Mouse (Mus musculus) heart, postnatal 4 days (tissue): ENCODE results near the gene Zfp366. TPM values are rescaled to one million over a fixed set of nuclear protein-coding genes. Genes with fewer than 3 reads are reported as not detected.
A peak's percentile ranks its signal among the peaks of the same experiment; 100 is the strongest.
"Not testable (repeated sequence)": the region's sequence is repeated elsewhere in the genome, so short reads cannot be mapped to it uniquely, and the experiment has no call there.

Experiments used
- DNase-seq: peaks from one replicate; pipeline ENCODE4 v3.0.0; 2021
- total RNA-seq, 2 experiments: library from RNA; stranded (reverse); gene quantifications; 2 replicates each; pipeline ENCODE4 v1.2.3; 2021

Gene Zfp366
- total RNA-seq, result 10 to 100 TPM in 1 of 2 experiments, 1 to 10 TPM in 1; 7.2 to 10.1 TPM

- DNase-seq, result no peak
These were observed at the start of gene Zfp366 for GRCm38 (mm10) chr13:99184155-99184886. Gene Zfp366 (plus strand): TSS chr13:99184823.

GRCm38 (mm10) chr13:99138351-99139255, 46.0 kb upstream of the Zfp366 start:
- peak; percentile 16 for DNase-seq

GRCm38 (mm10) chr13:99146355-99146871, 38.2 kb upstream of the Zfp366 start:
- DNase-seq, result no peak

DNA sequence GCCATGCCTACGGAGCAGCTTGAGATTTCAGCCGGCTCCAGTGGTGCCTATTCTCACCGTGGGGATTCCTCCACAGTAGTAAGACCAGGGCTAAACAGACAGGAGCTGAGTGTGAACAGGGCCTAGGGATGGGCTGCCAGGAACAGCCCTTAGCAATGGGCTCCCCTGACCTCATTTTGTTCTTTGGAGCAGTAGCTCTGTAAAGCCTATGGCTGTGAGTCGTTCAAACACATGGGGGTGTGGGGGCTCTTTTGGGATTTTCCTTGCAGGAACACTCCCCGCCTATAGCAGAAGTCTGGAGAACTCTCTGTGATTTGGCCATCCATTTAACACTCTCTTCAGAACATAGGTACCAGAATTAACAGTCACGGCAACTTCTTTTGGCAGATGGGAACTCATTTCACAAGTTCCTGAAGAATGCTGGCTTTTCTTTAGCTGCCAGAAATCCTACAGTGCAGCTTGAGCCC, 36.9 kb upstream of the Zfp366 start:
- DNase-seq, result no peak

DNA sequence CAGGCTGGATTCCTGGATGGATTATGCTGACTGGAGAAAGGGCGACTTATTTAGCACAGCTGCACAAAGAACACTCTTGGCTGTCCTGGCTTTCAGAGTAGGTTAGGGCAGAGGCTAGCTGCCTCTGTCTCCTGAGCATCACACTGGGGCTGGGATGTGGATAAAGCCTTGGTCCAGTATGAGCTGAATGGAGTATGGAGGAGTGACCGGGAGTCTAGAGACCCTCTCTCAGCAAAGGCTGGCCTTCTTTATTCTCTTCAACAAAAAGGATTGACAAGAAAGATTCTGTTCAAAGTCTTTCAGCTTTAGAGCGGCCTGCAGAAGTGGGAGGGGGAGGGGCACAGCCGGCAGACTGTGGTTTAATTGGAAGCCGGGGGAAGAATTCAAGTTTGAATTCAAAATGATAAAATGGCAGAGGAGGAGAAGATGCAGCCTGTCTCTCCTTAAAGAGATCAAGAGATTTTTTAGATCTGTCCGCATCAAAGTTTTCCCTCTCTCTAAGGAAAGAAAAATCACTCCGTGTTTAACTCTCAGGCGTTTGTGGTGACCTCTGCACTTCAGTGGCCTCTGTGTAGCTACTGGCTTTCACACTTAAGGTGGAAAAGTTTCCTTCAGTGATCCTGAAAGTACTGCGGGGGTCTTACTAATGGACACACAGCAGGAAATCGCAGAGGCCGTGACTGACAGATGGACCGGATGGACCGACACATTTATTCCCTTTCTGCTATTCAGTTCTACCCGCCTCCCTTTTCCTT, 34.9 kb upstream of the Zfp366 start:
- no peak for DNase-seq

- no peak for DNase-seq
These were observed 34.0 kb upstream of the Zfp366 start for GRCm38 (mm10) chr13:99150626-99151025.

DNA sequence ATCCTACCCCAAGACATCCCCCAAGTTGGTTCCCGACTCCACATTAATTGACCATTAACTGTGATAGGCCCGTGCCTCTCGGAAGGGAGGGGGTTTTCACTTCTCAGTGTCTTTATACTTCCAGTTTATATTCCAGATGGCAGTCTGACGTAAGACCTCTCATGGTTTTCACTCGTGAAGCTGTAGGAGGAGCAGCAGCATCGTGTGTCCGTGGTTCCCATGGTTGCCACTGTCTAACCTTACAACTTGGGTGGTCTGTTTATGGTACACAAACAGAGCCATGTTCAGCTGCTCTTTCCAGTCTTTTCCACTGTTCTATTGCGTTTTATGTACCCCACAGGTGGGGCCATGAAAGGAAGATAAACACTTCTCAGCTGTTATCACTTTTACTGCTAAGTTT, 33.5 kb upstream of the Zfp366 start:
- no peak for DNase-seq

- peak; percentile 36 for DNase-seq
These were observed 32.2 kb upstream of the Zfp366 start for GRCm38 (mm10) chr13:99152305-99152930.

GRCm38 (mm10) chr13:99157709-99158108, 26.9 kb upstream of the Zfp366 start:
- no peak for DNase-seq

GRCm38 (mm10) chr13:99158773-99159172, 25.9 kb upstream of the Zfp366 start:
- no peak for DNase-seq

GRCm38 (mm10) chr13:99163071-99163470, 21.6 kb upstream of the Zfp366 start:
- DNase-seq, result no peak

DNA sequence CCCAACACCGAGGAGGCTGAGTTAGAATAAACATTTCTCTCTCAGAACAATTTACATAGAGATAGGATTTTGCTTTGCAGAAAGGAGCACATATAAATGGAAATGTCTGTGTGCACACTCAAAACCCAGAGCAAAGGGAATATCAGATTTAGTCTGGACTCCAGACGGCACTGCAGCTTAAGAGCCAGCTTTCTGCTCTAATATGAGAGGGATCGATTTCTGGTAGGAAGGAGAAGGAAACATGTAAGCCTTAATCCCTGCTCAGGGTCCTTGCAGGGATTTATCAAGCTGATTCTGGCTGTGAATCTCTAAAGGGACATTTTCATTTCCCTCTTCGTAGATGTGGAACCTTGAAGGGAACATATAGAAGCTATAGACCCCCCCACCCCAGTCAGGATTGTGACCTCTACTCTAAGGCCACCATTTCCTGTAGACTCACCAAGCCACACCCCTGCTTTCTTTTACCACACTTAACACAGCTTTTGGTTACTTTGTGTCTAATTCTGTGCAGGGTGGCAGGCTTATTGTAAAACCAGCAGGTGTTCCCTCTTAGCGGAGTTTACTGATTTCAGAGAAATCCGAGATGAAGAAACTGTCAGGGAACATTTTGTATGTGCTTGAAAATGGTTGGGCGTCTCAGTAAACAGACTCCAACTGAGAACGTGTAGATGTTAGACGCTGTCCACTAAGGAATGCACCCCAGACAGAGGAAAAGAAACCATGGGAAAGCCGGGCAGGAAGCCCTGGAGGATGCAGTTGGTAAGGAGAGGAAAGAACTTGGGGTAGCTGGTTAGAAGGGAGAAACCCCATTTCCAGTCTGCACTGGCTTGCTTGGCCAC, 20.9 kb upstream of the Zfp366 start:
- DNase-seq, result no peak

- DNase-seq, result no peak
These were observed 20.3 kb upstream of the Zfp366 start for GRCm38 (mm10) chr13:99164360-99164759.

DNA sequence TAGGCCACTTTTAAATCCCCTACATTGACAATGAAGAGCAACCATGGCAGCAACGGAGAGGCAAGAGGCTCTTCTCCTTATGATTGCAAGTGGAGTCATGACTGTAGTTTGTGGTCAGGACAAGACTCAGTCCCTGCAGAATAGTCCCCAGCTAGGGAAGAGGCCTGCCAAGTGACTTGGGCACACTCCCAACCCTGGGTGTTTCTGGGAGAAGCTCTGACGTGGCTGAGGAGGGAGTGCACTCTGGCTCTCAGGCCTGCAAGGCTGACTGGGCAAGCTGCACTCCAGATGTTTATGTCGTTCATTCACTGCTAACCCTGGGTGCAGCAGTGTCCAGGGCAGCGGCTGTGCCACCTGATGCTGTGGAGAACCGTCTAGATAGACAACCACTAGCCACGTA, 15.2 kb upstream of the Zfp366 start:
- DNase-seq, result peak; percentile 88

- no peak for DNase-seq
These were observed 14.3 kb upstream of the Zfp366 start for GRCm38 (mm10) chr13:99170337-99170736.

GRCm38 (mm10) chr13:99173849-99174248, 10.8 kb upstream of the Zfp366 start:
- no peak for DNase-seq

DNA sequence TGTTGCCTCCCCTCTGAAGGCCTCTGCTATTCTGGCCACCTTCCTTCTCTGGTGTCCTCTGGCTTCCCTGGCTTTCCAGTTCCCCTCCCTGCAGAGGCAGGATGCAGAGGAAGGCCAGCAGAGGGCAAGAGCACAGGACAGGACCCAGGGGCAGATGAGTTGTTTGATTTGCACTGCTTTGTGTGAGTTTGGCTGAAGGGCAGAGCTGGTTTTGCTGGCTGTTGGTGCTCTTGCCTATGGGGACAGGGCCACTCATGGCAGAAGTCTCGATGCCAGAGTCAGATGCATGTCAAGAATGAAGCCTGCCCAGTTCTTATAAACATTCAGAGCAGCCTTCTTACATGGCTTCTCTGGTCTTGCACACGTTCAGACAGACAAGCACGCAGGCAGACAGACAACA, 1.8 kb upstream of the Zfp366 start:
- not testable (repeated sequence) for DNase-seq

DNA sequence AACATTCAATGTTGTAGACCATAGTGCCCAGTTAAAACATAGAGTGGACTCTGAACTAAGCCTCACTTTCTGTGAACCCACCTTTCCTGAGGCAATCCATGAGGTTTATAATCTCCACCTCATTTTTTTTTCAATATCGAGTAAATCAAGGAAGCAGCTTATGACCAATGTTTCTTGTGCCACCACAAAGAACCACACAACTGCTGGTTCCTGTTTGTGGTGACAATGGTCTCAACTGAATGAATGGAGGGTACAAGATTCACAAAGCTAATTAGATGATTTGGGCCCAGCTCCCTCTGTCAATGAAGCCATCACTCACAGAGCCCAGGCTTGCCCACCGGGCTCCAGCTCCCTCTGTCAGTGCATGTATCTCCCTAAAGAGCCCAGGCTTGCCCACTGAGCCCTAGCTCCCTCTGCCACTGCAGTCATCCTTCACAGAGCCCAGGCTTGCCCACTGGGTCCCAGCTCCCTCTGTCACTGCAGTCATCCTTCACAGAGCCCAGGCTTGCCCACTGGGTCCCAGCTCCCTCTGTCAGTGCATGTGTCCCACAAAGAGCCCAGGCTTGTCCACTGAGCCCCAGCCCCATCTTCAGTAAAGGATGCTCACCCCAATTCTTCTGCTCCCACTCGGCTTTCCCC, 1.2 kb upstream of the Zfp366 start:
- DNase-seq, result no peak

GRCm38 (mm10) chr13:99185573-99185972, 950 bp downstream of the Zfp366 start:
- DNase-seq, result peak; percentile 58

GRCm38 (mm10) chr13:99186138-99186853, 1.7 kb downstream of the Zfp366 start:
- DNase-seq, result no peak
